Mouse (Mus musculus): ENCODE results near the gene Alk.
A peak's percentile ranks its signal among the peaks of the same experiment; 100 is the strongest.

Gene Alk

DNA sequence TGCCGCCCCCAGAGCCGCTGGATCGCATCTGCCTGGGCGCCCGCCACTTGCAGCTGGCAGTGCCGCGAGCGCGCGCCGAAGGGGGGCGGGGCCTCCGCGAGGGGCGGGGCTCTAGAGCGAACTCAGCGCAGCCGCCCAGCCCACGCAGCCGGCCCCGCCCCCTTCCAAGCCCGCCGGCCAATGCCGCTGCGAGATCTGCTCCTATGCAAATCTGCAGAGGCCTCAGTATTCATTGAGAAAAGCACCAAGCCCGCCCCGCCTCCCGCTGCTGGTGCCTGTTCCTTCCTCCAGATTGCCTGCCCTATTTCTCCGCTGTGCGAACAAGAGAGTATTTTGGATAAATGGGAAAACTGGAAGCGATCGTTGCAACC lies at the start of gene Alk:
TSS of gene Alk (minus strand) at position 18 of the 371 bp plus-strand sequence.
- DNase-seq: peak; percentile 55

DNA sequence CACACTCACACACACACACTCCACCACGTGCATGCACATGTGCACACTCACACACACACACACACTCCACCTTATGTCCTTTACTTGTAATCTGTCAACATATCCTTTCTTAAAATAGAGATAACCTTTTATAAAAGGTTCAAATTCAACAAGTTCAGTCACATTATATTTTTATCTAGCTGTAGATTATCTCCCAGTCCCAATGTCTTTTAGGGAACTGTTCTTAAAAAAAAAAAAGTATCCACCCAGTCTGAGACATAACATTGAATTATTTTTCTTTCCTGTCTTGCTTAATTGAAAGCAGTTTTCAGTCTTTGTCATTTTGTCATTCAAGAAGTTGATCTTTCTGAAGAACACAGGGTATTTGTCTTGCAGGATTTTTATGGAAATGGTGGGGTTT lies 48.4 kb upstream of the Alk start:
- DNase-seq: no peak

DNA sequence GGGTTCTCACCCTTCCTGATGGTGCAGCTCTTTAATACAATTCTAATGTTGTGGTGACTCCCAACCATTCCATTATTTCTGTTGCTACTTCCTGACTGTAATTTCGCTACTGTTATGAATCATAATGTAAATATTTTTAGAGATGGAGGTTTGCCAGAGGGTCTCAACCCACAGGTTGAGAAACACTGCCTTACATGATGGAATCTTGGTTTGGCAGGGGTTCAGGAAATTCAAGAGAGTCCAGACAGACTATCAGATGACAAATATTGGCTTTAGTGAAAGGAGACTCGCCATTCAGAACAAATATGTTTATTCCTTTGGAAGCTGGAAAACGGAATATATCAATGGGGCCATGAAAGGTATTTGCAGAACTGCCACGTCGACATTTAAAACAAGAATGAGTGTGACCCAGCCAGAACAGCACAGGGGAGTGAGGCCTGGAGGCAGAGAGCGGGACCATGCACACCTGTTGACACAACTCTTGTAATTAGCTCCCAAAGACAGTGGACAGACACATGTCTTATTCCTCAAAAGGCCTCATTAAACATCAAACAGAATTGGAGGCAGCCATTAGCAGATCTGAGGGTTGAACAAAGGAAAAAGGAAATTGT lies 44.3 kb upstream of the Alk start:
- no peak for DNase-seq

DNA sequence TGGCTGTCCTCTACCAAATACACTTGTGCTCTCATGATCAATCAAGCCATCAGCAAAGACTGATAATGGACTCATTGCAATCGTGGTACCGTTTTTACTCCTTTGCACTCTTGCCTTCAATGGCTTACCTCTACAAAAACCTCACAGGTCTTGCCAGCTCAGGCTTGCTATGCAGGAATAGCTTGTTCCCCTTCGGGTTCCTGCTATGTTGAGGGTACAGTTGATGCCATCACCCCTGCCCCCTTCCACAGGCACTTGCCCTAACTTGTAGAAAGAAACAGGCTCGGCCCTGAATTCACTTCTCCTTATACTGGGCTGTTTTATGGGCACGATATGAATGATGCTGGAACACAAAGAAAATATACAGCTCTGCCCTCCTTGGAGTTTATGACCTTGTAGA lies 41.7 kb upstream of the Alk start:
- DNase-seq: no peak

DNA sequence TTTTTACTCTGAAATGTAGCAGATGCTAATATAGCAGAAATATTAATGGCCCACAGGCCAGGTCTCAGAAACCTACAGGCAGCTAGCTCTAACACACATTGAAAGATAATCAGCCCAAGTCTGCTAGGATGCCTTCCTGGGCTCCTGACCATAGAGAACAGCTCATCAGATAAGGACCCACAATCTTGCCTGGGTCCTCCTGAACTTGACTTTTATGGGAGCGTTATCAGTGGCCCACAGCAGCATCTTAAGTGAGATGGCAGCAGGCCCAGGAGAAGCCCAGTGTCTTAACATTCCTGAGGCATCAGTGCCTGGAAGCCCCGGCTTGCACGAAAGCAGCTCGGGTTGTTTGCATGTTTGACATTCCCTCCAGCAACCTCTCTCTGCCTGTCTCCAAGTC lies 35.7 kb upstream of the Alk start:
- DNase-seq: no peak

DNA sequence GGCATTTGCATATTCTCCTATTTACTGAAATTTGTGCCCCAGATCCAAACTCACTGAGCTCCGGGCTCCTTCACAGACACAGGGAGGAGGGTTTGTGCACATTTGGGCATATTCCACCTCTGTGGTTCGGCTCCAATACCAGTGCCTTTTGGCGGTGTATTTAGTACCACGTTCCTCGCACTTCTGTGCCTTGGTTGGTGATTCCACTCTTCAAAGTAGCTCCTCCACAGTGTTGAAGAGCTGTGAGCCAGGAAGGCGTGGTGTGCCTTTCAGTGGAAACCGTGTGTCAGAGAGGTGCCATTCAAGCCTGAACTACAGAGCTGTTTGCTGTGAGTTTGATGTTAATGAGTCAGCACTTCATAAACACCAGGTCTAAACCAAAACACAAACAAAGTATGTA lies 35.0 kb upstream of the Alk start:
- DNase-seq: no peak

DNA sequence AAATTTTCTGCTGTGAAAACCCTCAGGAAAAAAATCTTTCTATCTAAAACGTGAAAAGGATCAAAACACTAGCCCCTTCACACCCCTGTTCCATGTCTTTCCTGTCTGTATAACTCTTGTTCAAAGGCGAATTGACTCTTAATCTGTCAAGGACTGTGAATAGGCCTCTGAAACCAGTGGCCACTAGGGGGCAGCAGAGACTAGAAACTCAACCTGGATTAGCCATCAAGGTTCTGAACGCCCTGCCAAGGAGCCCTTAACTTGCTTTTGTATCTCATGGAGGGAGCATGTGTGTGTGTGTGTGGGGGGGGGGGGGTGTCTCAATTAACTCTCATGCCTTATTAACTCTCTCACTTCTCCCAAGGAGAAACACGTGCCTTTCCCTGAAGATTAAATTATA lies 1.8 kb upstream of the Alk start:
- peak; percentile 51 for DNase-seq

DNA sequence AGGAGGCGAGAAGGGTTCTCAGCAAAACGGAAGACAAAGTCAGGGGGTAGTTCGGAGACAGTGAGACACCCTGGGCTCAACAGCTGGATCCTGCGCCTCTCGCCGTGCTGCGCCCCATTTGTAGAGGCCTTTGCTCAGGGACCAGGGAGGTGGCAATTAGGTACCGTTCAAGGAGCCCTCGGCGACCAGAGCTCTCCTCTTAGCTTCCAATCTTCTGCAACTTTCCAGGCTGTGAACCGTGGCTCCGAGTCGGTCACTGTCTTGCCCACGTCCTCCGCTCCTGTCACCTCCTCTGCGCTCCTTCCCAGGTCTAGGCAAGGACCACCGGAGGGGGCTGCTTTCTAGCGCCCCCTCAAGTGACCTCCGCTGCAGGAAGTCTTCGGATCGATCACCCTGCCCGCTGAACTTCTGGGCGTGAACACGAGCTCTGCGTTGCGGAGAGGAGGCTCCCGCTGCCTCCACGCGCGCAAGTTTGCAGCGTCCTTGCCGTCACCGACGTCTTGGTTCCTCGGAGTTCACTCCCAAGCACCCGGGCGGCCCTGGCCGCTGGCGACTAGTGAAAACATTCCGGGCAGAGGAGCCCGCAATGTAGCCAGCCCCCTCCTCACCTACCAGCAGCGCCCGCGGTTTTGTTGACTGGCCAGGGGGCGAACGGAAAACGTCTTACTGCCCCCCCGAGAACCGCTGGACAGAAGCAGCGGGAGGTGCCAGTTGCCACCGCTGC lies 379 bp downstream of the Alk start:
- DNase-seq: no peak

DNA sequence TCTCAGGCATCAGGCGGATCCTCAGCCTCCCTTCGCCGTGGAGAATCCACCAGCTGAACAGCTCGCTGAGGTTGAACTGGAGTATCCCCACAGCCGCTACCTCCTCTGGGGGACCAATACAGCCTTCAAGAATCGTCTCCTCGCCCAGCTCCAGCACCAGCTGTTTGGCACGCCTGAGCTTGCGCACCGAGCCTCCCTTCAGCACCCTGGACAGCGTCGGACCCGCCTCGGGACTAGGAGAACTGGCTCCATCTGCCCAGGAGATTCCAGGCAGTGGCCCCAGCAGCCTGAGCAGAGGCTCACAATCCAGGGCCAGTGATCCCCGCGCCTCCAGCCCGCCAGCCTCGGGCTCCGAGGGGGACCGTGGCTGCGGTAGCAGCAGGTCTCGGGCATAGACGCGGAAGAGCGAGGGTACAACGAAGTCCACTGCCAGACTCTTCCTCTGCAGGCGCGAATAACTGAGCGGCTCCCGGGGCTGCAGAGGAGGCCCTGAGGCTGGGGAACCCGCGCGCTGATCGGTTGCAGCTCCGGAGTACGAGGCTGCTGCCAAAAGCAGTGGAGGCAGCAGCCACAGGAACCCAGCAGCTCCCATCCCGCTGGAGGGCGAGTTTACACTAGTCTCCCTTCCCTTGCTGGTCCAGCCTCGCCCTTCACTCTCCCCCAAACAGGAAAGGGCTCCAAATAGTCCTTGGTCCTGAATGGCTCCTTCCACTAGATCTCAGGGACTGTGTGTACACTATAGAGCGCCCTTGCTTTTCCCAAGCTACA lies 1.1 kb downstream of the Alk start:
- peak; percentile 7 for DNase-seq

DNA sequence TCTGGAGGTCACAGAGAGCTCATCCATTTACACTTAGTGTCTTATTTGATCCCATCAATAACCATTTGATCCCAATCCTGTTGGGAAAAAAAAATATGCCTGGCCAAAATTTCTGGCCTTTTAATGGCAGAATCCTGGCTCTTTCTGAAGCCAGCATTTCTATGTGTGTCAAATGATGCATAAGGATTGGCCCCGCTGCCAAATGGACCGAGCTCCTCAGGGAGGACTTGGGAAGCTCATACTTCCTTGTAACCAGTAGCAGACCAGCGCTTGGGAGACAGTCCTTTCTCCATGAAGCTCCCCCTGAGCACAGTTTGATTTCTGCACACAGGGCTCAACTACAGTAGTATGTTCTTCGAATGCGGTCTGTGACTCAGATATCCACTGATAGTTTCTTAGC lies 3.6 kb downstream of the Alk start:
- no peak for DNase-seq

DNA sequence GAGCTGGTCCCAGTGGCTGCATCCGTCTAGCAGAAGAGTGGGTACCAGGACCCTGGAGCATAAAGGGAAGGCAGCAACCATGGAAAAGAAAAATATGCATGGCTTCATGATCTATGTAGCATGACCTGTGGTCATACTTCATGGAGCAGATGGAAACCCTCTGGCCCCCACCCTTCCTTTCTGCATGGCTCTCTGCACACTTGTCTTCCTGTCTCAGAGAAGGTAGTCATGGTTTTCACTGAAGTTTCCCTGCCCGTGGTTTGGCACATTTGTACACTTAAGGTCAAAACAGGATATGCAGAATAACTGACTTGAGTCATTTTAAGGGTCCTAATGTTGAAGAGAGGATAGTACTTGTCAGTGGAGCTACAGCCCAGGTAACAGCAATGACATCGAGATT lies 16.8 kb downstream of the Alk start:
- DNase-seq: no peak

DNA sequence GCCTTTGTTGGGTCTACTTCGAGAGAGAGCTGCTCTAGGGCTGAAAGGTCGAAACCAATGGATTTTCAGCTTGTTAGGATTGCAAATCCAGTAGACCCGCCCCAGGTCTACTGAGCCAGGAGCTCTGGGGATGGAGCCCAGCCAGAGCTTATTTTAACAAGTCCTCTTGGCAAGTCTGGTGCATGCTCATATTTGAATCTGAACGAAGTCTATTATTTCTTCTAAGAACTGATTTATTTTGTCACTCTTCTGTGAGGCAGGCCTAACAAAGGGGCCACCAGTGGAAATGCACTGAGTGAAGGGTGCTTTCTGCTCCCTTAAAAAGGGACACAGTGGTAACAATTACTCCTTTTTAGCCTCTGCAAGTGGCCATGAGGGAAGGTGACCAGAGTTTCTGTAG lies 24.3 kb downstream of the Alk start:
- DNase-seq: no peak

DNA sequence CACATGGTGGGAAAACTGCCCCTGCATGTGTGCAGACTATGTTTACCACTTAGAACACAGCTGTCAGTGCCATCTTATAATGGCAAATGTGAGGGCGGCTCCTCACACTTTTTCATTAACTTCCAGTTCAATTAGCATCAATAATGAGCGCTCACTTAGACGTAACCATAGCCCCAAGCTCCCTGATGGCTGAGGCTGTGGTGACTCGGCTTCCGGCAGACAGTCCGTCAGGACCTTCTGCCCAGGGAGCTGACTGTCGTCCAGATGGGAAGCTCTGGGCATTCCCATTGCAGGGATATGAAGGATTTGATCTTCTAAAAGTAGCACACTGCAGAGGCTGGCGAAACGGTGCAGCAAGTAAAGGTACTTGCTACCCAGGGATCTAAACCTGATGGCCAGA lies 25.1 kb downstream of the Alk start:
- DNase-seq: no peak

DNA sequence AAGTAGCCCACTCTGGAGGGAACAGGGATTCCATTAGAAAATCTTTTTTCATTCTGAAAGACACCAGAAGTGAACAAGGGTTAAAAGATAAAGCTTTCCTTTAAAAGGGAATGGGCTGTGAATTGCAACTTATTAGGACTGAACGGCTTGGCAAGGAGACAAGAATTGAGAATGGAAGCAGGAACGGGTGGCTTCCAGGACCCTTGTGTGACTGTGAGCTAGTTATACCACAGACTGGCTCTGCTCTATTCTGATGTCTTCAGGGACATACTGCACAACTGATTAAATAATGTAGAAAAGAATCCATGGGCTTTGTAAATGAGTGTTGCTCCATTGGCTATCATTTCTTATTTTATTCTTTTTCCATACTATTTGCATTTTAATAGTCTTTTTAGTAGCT lies 33.0 kb downstream of the Alk start:
- DNase-seq: no peak

DNA sequence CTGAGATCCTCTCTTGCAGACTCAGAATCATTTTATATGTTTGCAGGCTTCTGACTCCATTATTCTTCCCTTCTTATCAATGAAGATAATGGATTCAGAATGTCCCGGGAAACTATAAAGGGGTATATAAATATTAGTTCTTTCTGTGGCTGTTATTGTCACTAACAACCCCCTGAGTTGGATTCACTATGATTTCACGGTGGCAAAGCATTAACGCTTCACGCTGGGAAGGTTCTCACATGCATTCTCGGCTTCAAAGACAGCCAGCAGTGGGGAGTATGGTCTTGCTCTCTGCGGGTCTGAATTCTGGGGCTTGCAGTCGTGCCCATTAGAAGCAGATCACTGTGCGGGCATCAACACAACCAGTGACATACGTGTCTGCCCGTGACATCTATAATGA lies 34.9 kb downstream of the Alk start:
- no peak for DNase-seq

DNA sequence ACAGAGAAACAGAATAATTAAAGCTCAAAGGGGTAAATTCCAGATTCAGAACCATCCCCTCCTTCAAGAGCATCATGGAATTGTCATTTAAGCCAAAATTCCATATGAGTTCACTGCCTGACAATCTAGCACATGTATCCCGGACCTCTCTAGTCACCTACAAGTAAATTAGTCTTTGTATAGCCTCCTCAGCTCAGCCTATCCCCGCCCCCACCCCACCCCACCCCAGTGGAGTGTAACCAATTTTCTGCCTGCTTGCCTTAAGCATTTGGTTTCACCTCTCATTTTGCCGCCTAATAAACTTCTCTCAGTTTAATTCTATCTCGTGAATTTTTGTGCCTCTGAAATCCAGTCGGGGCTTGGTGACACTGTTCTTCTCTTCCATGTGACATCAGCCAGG lies 41.0 kb downstream of the Alk start:
- DNase-seq: no peak

DNA sequence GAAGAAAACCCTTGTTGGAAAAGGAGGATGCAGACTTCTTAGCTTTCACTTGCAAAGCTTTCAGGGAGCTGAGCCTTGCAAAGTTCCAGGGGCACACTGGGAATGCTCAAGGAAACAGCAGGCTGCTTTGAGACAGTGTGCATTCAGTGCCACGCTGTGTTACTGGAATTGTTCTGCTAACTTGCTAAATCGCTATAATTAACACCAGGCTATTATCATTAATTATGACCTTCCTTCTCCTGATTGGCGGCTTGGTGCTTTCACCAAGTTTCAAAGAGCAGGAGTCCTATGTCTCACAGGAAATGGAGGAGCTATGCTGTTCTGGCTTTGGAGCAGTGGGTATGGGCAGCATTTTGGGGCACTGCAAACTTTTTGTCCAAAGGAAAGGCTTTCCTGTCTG lies 43.0 kb downstream of the Alk start:
- DNase-seq: no peak

DNA sequence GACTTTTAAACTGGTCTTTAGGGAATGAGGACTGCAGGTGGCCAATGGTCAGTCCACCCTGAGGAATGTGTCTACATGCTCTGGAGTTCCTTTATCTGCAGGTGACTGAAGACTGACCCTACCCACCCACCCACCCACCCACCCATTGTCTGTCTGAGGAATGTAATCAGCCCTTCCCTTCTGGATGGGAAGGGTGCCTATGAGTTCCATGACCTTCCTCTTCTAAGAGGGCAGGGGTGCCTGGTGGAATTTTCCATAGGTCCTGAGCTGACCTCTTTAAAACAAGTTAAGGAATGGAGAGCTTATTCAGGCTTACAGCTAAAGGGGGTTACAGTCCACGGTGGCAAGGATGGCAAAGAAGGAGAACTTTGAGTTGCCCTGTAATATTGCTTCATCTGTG lies 43.7 kb downstream of the Alk start:
- DNase-seq: no peak

DNA sequence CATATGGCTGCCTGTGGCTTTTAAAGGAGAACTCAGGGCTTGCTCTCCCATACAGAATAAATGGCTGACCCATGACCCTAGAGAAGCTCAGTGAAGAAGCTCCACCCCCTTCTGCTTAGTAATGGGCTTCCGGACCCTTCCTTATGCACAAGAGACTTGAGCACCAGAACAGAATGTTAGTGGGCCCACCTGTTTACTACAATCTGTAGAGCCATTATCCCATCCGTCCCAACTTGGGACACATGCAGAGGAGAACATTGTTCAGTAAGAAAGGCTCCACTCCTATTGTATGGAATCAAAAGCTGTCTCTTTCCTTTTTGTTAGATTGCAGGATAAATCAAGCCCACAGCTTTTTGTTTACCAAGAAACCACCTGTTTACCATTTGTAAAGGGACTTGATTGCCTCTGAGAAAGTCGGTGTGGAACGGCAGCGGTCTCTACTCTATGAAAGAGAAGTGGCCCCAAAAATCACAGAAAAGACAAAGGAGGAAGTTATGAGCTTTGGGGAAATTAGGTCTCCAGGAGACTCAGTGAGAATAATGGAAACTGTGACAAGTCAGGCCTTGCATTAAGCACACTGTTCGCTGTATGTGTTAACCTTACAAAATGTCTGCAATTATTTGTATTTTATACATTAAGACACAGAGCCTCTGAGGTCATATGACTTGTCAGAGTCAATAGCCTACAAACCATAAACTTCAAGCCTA lies 47.2 kb downstream of the Alk start:
- DNase-seq: no peak

DNA sequence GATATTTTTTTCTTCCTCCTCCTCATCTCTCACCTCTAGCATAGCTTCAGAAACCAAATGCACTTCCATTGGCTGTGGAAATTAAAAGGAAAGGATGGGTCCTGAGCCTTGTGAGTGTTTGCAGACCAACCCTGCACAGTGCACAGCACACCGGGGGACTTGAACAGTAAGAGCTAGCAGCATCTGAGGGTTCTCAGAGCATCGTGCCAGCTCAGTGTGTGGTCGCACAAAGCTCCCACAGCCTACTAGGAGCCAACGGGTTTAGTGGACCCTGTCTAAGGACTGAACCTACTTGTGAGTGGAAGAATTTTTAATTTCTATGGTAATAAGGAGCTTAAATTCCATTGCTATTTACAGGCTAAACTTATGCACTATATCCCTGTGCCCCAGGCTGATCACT lies 58.2 kb downstream of the Alk start:
- no peak for DNase-seq

DNA sequence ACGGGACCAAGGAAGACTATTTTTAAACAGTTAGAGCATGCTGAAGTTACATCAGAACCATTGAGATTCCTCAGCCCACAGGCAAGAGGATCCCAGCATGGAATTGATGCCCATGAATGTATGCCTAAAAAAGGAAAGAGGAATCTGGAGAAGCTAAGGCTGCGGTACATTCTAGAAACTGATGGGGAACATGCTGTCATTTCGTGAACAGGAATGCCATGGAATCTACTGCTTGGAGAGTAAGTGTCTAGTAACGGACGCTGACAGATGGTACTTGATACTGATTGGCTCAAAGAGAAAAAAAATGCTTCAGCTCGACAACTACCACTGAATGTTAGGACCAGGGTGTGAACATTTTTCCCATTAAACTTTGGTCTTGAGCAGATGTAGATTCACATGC lies 69.1 kb downstream of the Alk start:
- no peak for DNase-seq

DNA sequence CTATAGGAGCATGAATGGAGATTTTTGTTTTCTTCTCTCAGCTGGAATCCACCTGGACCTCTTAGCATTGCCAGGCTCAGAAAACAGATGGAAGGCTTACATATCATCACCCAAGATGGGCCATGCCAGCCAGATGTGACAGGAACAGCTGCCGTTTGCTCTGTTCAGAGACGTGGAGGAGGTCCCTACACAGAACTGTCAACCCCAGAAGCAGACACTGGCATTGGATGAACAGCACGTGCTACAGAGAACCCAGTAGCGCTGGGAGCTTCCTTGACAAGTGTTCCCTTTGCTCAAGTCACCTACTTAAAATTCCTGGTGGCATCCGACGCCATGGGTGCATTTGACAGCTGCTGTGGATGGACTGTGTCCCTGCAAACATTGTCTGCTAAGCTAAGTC lies 72.2 kb downstream of the Alk start:
- DNase-seq: no peak

DNA sequence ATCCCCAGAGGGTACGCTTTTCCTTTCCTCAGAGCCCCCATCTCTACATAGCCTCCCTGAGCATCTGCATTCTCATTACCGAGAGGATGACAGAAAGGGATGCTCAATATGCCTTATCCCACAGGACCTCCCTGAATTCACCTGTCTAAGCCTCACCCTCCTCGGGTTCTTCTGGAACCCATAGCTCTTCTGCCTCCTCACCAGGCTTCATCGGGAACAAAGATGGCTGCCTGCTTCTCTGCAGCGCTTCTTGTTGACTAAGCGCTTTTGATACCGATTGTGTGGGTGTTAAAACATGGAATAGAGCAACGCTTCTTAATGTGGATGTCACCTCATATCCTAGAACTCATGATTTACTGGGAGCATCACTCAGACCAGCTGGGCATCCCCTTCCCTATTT lies 75.9 kb downstream of the Alk start:
- DNase-seq: no peak

DNA sequence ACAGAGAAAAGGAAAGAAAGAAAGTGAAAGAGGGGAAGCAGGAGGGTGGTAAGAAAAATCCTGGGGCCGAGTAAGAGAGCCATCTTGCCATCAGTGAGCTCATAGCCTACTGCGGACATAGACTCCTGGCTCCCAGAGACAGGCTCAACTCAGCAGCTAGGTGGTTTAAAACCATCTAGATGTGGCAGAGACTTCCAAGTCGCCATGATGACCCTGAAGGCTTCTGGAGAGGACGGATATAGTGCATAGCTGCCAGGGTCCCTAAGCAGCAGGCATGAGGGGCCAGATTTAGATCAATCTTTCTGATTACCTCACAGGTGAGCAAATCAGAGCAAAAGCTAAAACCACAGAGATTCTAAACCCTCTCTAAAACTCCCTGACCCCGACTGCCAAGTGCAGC lies 76.9 kb downstream of the Alk start:
- DNase-seq: no peak

Measured in cerebellum, adult 11-12 months (tissue).